Mouse (Mus musculus) ES-E14 (cell line): Measurements from ENCODE around the gene Arhgef28. TPM values are rescaled to one million over a fixed set of nuclear protein-coding genes. Genes with fewer than 3 reads are reported as not detected.
A peak's percentile ranks its signal among the peaks of the same experiment; 100 is the strongest.

Experiments used
- DNase-seq: peaks from one replicate; pipeline ENCODE4 v3.0.0-alpha.2; 2013; ENCODE audit warnings: low read depth, low spot score
- H3K27ac ChIP-seq: 2 replicates; pipeline ENCODE4 v1.5.1; 2012; ENCODE audit warnings: low read depth, mild to moderate bottlenecking, low read length, moderate library complexity, mixed read lengths; ENCODE audit not compliant: poor library complexity, insufficient read depth, severe bottlenecking
- H3K36me3 ChIP-seq: 2 replicates; pipeline ENCODE4 v1.6.1; 2012; ENCODE audit warnings: mild to moderate bottlenecking, low read length, moderate library complexity, mixed read lengths; ENCODE audit not compliant: control insufficient read depth, poor library complexity, insufficient read depth, severe bottlenecking
- H3K4me1 ChIP-seq, 2 experiments: fragments of 150-350 bp in 1 of 2; sonication (generic) in 1 of 2; 2 replicates each; pipeline ENCODE4 v1.6.1; 2012; ENCODE audit warnings: low read length in 2 of 2, mild to moderate bottlenecking in 1 of 2, mixed read lengths in 1 of 2; ENCODE audit not compliant: control insufficient read depth in 2 of 2, insufficient read depth in 2 of 2, poor library complexity in 1 of 2
- H3K4me3 ChIP-seq, 2 experiments: fragments of 150-350 bp in 1 of 2; sonication (generic) in 1 of 2; 2 replicates each; pipeline ENCODE4 v1.5.1; 2012; ENCODE audit warnings: low read length in 2 of 2, low read depth in 1 of 2, mild to moderate bottlenecking in 1 of 2, mixed read lengths in 1 of 2; ENCODE audit not compliant: insufficient read depth in 1 of 2, poor library complexity in 1 of 2, severe bottlenecking in 1 of 2
- H3K9ac ChIP-seq: 2 replicates; pipeline ENCODE4 v1.6.1; 2012; ENCODE audit warnings: low read depth, mild to moderate bottlenecking, low read length, mixed read lengths; ENCODE audit not compliant: poor library complexity, insufficient read depth, severe bottlenecking
- H3K9me3 ChIP-seq: fragments of 150-350 bp; sonication (generic); 2 replicates; pipeline ENCODE4 v1.6.1; 2012; ENCODE audit warnings: low read depth, mild to moderate bottlenecking, low read length; ENCODE audit not compliant: control insufficient read depth, insufficient read depth
- CHD2 ChIP-seq: IDR thresholded peaks from 2 replicates; pipeline ENCODE4 v1.6.1; 2014; ENCODE audit warnings: mild to moderate bottlenecking, low read depth, low read length, inconsistent platforms
- HCFC1 ChIP-seq: IDR thresholded peaks from 2 replicates; pipeline ENCODE4 v1.6.1; 2012; ENCODE audit warnings: low read length, inconsistent platforms, borderline replicate concordance; ENCODE audit not compliant: insufficient read depth
- MAFK ChIP-seq: IDR thresholded peaks from 2 replicates; pipeline ENCODE4 v1.6.1; 2014; ENCODE audit warnings: mild to moderate bottlenecking, low read depth, low read length, inconsistent platforms; ENCODE audit not compliant: insufficient read depth
- ZC3H11A ChIP-seq: IDR thresholded peaks from 2 replicates; pipeline ENCODE4 v1.6.1; 2012; ENCODE audit warnings: low read depth, mild to moderate bottlenecking, inconsistent platforms, low read length, borderline replicate concordance
- ZNF384 ChIP-seq: IDR thresholded peaks from 2 replicates; pipeline ENCODE4 v1.6.1; 2012; ENCODE audit warnings: low read depth, low read length, inconsistent platforms
- in situ Hi-C, 2 experiments: fragments of 600-800 bp; cut with MboI; formaldehyde crosslinking; loops; one replicate each; pipeline ENCODE4 v1.15.1; 2025; ENCODE audit warnings: low sequenced_read_pairs in 2 of 2, inconsistent platforms in 1 of 2; ENCODE audit not compliant: unreplicated experiment in 2 of 2
- total RNA-seq: library from RNA; depleted of rRNA; stranded (reverse); fragments of 300-350 nt; gene quantifications from 2 replicates; pipeline ENCODE4 v1.2.3, GENCODE M21; 2012

Arhgef28 gene
- total RNA-seq, 1 experiment = 19.0 TPM

- no peak for DNase-seq
- in situ Hi-C loops = no loop called here
- Histone ChIP-seq H3K9ac (no peak overlapping the region), H3K36me3 (no peaks in the 10 kb centered on the region), H3K9me3 (no peaks in the 10 kb centered on the region), H3K4me1 (no peaks in the 10 kb centered on the region), H3K27ac (no peak overlapping the region), H3K4me3 (no peak overlapping the region)
- TF ChIP-seq MAFK (no peak), ZNF384 (0 out of 2 replicates have a peak, but pooled peaks have one; percentile 35)
These were observed 98.6 kb downstream of the Arhgef28 start for GRCm38 (mm10) chr13:98107621-98108020.

DNA sequence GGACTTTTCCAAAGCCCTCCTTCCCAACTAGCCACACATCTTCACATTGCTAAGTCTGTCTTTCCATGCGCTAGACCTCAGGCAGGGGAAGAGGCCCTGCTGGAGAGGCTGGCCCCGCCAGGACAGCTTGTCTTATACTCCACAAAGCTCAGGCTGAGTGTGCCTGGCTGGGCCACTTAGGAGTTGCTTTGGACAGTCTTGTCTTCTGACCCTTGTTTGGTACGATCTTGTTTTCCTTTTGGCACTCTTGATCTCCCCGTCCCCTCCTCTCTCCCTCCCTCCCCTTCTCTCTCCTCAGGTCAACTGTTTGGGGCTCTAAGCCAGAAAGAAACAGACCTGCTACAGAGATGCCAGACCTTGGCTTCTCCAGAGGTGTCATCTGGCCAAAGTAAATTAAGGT, 110.3 kb downstream of the Arhgef28 start:
- no peak overlapping the region for H3K4me3 ChIP-seq
- H3K9me3 ChIP-seq = no peaks in the 10 kb centered on the region
- in situ Hi-C loops = no loop called here
- H3K36me3 ChIP-seq = no peaks in the 10 kb centered on the region
- no peak overlapping the region for H3K9ac ChIP-seq
- H3K27ac ChIP-seq = no peak overlapping the region
- TF ChIP-seq CHD2 (no peak), ZC3H11A (no peak), MAFK (no peak), HCFC1 (no peak), ZNF384 (no peak)
- DNase-seq = no peak
- H3K4me1 ChIP-seq = peaks cover 0 to 2% of the 10 kb centered on the region in 2 experiments; a peak in 1 of 4 replicates

GRCm38 (mm10) chr13:98094332-98094731, 111.9 kb downstream of the Arhgef28 start:
- Histone ChIP-seq H3K36me3 (no peaks in the 10 kb centered on the region), H3K27ac (no peak overlapping the region), H3K4me1 (peaks cover 0 to 2% of the 10 kb centered on the region in 2 experiments; a peak in 1 of 4 replicates), H3K9ac (no peak overlapping the region), H3K4me3 (no peak overlapping the region), H3K9me3 (no peaks in the 10 kb centered on the region)
- in situ Hi-C loops = no loop called here
- TF ChIP-seq HCFC1 = no peak
- TF ChIP-seq ZC3H11A = no peak
- TF ChIP-seq CHD2 = no peak
- no peak for TF ChIP-seq MAFK
- TF ChIP-seq ZNF384 = no peak
- no peak for DNase-seq

GRCm38 (mm10) chr13:98093483-98093882, 112.8 kb downstream of the Arhgef28 start:
- Histone ChIP-seq H3K9ac (no peak overlapping the region), H3K4me1 (peaks cover 0 to 2% of the 10 kb centered on the region in 2 experiments; a peak in 1 of 4 replicates), H3K9me3 (no peaks in the 10 kb centered on the region), H3K4me3 (no peak overlapping the region), H3K36me3 (no peaks in the 10 kb centered on the region), H3K27ac (no peak overlapping the region)
- TF ChIP-seq MAFK (no peak), ZNF384 (no peak), ZC3H11A (no peak), CHD2 (no peak), HCFC1 (no peak)
- in situ Hi-C loops = no loop called here
- DNase-seq = no peak
